Mouse (Mus musculus): Measurements from ENCODE around the gene Figla.

Gene Figla

DNA sequence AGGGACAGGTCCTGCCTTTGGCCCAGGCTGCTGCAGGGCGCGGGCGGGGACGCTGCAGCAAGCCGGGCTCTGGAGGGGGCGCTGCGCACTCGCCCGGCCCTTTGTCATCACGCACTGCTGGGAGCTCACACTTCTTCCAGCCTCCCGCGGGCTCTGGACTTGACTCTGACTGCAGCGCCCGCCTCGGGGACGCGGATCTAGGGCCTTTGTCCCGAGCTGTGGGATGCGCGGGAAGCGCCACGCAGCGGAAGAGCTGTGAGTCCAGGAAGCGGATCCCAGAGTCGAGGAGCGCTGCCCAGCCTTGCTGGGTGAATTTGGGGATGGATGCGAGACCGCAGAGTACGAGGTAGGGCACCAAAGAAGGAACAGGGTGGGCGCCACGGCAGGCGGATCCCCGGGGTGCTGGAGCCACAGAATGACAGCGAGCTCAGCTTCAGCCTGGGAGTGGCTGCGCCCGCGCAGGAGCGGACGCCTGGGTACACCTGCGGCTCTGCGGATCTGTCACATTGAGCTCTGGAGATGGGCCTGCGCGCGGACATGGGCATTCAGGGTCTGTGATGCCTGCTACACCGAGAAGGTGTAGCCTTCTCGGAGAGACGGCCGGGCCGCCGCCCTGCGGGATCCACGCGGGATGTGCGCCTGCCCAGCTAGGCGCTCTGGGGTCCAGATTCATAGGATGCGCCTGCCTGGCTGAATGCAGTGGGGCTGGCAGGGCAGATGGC lies 12.8 kb downstream of the Figla start, which contains the start of gene Add2:
Gene Add2, plus strand, starts transcription at position 81 of the 722 bp plus-strand sequence.
- no peak for DNase-seq (ENCODE audit: low spot score in 2 of 2)

GRCm38 (mm10) chr6:86029323-86029713 lies 13.3 kb downstream of the Figla start:
- DNase-seq (ENCODE audit: low spot score in 2 of 2) = no peak

DNA sequence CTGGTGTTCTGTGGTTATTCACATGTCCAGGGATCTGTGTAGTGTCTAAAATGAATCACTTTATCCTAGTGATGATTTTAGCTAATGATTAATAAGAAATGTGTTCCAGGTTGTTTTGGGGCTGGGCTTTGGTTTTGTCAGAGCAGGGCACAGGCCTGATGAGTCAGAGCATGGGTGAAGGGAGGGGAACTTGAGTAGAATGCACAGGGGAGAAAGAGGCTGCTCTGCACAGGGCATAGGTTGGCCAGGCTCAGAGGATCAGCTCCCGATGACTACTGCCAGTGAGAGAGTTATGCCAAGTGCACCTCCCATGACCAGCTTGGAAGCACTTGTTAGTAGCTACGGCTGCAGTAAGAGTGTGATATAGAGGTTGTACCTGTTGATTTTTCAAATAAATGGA lies 15.6 kb downstream of the Figla start:
- no peak for DNase-seq (ENCODE audit: low spot score in 2 of 2)

- DNase-seq (ENCODE audit: low spot score in 2 of 2) = no peak
Observed at GRCm38 (mm10) chr6:86033635-86034034, 17.7 kb downstream of the Figla start.

DNA sequence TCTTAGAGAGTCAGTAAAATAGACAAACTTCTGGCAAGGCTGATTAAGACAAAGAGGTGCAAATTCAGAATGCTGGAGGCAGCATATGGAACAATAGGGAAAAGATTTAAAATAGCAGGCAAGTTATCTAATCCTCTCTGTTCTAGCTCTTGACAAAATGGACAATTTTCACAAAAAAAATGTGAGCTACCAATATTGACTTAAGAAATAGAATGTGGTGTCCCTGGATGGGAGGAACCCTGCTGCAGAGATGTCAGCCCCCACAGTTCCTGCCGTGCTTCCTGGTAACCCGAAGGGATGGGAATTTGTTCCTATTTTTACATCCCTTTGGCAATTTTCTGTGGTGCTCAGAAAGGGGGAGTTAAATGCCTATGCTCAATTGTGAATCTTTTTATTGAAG lies 22.9 kb downstream of the Figla start:
- no peak for DNase-seq (ENCODE audit: low spot score in 2 of 2)

DNA sequence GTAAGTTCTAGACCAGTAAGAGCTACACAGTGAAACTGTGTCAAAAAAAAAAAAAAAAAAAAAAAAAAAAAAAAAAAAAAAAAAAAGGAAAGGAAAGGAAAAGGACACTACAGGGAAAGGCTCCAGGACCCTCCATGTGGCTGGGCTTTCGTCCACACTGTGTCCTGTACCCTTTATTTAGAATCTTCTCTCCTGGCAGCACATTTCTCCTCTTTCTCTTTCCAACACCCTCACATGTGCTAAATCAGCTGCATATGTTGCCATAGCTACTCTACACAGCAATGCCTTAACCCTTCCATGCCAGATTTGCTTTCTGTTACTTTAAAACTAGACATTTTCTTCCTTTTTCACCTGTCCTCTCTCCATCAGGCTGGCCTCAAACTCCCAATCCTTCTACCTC lies 24.2 kb downstream of the Figla start:
- DNase-seq (ENCODE audit: low spot score in 2 of 2) = no peak

GRCm38 (mm10) chr6:86047510-86047909 lies 31.5 kb downstream of the Figla start:
- no peak for DNase-seq (ENCODE audit: low spot score in 2 of 2)

DNA sequence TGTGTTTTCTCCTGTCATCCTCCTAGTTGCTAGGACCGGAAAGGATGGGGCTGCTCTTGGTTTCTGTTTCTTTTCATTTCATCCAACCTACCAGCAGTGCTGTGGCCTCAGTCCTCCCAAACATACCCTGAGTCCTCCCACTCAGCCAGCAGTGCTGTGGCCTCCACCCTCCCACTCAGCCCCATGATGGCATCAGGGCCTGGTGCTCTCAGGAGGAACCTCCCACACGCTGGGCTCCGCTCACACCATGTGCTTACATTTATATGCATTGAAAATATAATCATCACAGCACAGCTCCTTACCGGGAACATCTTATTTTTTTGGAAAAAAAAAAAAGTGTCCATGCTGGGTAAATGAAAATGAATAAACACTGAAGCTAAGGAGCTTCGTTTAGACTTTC lies 32.5 kb downstream of the Figla start:
- no peak for DNase-seq (ENCODE audit: low spot score in 2 of 2)

- DNase-seq (ENCODE audit: low spot score in 2 of 2) = no peak
Observed at GRCm38 (mm10) chr6:86050586-86051268, 34.8 kb downstream of the Figla start.

GRCm38 (mm10) chr6:86052032-86052459 lies 36.1 kb downstream of the Figla start:
- DNase-seq (ENCODE audit: low spot score in 2 of 2) = no peak

DNA sequence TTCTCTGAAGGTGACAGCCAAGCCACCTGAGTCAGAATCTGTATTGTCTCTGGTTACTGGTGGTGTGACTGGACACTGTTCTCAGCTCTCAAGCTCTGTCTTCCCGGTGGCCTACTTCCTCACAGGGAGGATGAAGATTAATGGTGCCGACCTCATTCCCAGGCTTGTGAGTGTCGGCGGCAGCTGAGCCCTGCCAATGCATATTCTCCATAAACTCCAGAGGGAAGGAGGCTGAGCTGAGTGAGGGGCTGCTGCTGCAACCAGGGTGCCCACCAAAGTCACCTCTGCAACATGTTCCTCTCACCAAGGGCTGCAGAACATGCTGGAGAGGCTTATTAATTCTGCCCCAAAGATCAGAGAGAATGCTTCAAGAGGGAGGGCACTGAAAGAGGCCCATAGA lies 36.6 kb downstream of the Figla start:
- DNase-seq (ENCODE audit: low spot score in 2 of 2) = no peak

- DNase-seq (ENCODE audit: low spot score in 2 of 2) = no peak
Observed at GRCm38 (mm10) chr6:86053099-86053498, 37.1 kb downstream of the Figla start.

GRCm38 (mm10) chr6:86053594-86053993 lies 37.6 kb downstream of the Figla start:
- DNase-seq (ENCODE audit: low spot score in 2 of 2) = no peak

DNA sequence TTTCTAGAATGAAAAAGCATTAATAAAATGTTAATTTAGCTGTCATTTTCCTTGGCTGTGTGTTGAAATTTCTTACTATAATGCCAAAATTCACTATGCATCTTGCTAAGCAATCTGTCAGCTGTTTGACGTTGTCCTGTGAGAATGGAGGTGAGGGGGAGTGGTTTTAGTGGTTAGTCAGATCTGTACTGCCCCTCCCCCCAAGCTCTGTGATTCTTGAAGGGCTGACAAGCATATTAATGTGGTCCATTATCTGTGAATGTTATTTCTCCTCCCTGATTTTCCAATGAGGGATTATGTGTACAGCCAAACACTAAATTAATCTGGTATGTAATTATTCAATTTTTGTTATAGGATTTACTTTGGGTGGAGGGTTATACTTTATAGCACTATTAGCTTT lies 42.5 kb downstream of the Figla start:
- DNase-seq (ENCODE audit: low spot score in 2 of 2) = no peak

GRCm38 (mm10) chr6:86059151-86059853 lies 43.3 kb downstream of the Figla start:
- DNase-seq (ENCODE audit: low spot score in 2 of 2) = no peak

GRCm38 (mm10) chr6:86060170-86060569 lies 44.2 kb downstream of the Figla start:
- DNase-seq (ENCODE audit: low spot score in 2 of 2) = no peak

GRCm38 (mm10) chr6:86062226-86062625 lies 46.3 kb downstream of the Figla start:
- DNase-seq (ENCODE audit: low spot score in 2 of 2) = no peak

DNA sequence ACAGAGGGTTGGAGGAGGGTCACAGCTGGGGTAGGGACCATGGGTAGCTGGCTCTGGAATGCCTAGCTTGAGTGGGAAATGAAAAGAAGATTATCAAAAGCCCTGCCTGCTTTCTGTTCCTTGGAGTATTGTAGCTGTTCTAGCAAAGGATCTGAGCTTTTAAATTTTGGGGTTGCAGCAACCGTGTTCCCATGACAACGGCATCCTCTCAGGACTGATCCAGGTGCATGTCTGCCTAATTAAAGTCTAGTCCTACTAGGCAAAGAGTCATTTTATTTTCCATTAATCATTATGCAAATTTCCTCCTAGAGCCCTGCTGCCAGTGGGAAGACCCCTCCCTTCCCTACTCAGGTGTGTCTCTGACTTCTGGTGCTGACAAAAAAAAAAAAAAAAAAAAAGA lies 46.7 kb downstream of the Figla start:
- DNase-seq (ENCODE audit: low spot score in 2 of 2) = no peak

- no peak for DNase-seq (ENCODE audit: low spot score in 2 of 2)
Observed at GRCm38 (mm10) chr6:86064318-86065016, 48.5 kb downstream of the Figla start.

- DNase-seq (ENCODE audit: low spot score in 2 of 2) = no peak
Observed at GRCm38 (mm10) chr6:86066727-86067126, 50.8 kb downstream of the Figla start.

GRCm38 (mm10) chr6:86067145-86067544 lies 51.2 kb downstream of the Figla start:
- no peak for DNase-seq (ENCODE audit: low spot score in 2 of 2)

GRCm38 (mm10) chr6:86069009-86069408 lies 53.0 kb downstream of the Figla start:
- no peak for DNase-seq (ENCODE audit: low spot score in 2 of 2)
